Mouse (Mus musculus) heart, postnatal 0 days (tissue): ENCODE results near the gene Coq7. TPM values are rescaled to one million over a fixed set of nuclear protein-coding genes. Genes with fewer than 3 reads are reported as not detected.
A peak's percentile ranks its signal among the peaks of the same experiment; 100 is the strongest.

Experiments
- ATAC-seq: fragments of 200-750 bp; cut with Nextera tagmentation; 2 replicates; pipeline ENCODE4 v1.8.0; 2017; ENCODE audit warnings: low read depth, moderate number of reproducible peaks, moderate library complexity; ENCODE audit not compliant: insufficient read depth
- DNase-seq: peaks from one replicate; pipeline ENCODE4 v3.0.0-alpha.2; 2016; ENCODE audit warnings: low spot score
- H3K27ac ChIP-seq: fragments of 300-500 bp; sonication (generic); 2 replicates; pipeline ENCODE4 v1.5.1; 2014; ENCODE audit warnings: low read depth, mild to moderate bottlenecking
- H3K27me3 ChIP-seq: fragments of 300-500 bp; sonication (generic); 2 replicates; pipeline ENCODE4 v1.6.1; 2014; ENCODE audit warnings: low read length, mixed read lengths; ENCODE audit not compliant: control insufficient read depth, insufficient read depth
- H3K36me3 ChIP-seq: fragments of 300-500 bp; sonication (generic); replicated peaks from 2 replicates; pipeline ENCODE4 v1.6.1; 2014; ENCODE audit warnings: low read length, mixed read lengths; ENCODE audit not compliant: control insufficient read depth, insufficient read depth
- H3K4me1 ChIP-seq: fragments of 300-500 bp; sonication (generic); 2 replicates; pipeline ENCODE4 v1.6.1; 2014; ENCODE audit warnings: antibody characterized with exemption; ENCODE audit not compliant: control insufficient read depth, insufficient read depth
- H3K4me2 ChIP-seq: fragments of 300-500 bp; sonication (generic); 2 replicates; pipeline ENCODE4 v1.6.1; 2014; ENCODE audit warnings: low read depth, mild to moderate bottlenecking, low read length, moderate library complexity
- H3K4me3 ChIP-seq: fragments of 300-500 bp; sonication (generic); 2 replicates; pipeline ENCODE4 v1.5.1; 2014; ENCODE audit warnings: low read depth, low read length
- H3K9ac ChIP-seq: fragments of 300-500 bp; sonication (generic); replicated peaks from 2 replicates; pipeline ENCODE4 v1.6.1; 2014; ENCODE audit warnings: low read depth, low read length, mixed read lengths
- H3K9me3 ChIP-seq: fragments of 300-500 bp; sonication (generic); replicated peaks from 2 replicates; pipeline ENCODE4 v1.6.1; 2016; ENCODE audit warnings: low read length; ENCODE audit not compliant: control insufficient read depth
- CTCF ChIP-seq: IDR thresholded peaks from 2 replicates; pipeline ENCODE4 v1.5.1; 2016; ENCODE audit warnings: antibody characterized with exemption, control low read depth, low read depth
- EP300 ChIP-seq: IDR thresholded peaks from 2 replicates; pipeline ENCODE4 v1.6.1; 2016; ENCODE audit warnings: antibody characterized with exemption, low read depth
- WGBS: fragments of 180-500 bp; shearing (Covaris S2); extraction: QIAGEN DNeasy Blood & Tissue Kit; methylation state at CpG from one replicate; pipeline ENCODE4 v1.1.7; 2014; 5-methylcytosine and 5-hydroxymethylcytosine counted together
- polyA plus RNA-seq: library from polyadenylated mRNA; unstranded; fragments of >200 nt; fragmentation: Nextera tagmentation; extraction: Ambion mirVana; gene quantifications from 2 replicates; pipeline ENCODE4 v1.2.1, GENCODE M21; 2015
- total RNA-seq: library from RNA; depleted of rRNA; stranded (reverse); fragments of >200 nt; gene quantifications from 2 replicates; pipeline ENCODE4 v1.2.3, GENCODE M21; 2014; ENCODE audit warnings: low replicate concordance

Gene Coq7
- total and polyA plus RNA-seq, 2 experiments from 2014 or later = 81.4 to 267 TPM

DNA sequence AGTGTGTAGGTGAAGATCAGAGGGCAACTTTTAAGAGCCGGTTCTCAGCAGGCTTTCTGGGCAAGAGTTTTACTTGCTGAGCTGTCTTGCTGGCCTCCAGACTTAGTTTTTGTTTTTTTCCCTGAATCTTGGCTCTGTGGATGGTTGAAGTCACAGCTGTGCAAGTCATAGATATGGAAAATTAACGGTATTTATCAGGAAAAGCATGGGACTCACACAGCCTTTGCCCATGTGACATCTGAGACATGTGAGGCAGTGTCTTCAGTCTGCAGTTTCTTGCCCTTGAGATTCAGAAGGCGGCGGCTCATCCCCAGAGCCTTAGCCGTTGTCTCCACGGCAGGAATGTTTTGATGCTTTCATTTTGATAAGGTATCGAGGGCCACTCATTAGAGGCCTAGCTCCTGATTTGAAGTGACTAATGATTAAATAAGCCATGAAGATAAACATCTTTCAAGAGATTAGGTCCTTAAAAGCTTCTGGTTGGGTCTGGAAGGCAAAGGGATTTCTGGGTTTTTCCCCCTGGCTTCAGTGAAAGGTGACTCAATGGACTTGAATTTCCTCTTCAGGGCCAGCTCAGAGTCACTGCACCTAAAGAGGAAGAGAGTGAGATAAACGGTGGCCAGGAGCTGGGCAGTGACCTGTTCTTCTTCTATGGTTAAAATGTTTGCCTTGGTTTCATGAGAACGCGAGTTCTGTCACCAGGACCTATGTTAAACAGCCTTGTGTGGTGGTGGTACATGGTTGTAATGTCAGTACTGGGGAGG, 51.9 kb downstream of the Coq7 start:
- Histone ChIP-seq H3K4me3 (no peak overlapping the region), H3K27ac (no peak overlapping the region), H3K4me1 (0 out of 2 replicates have a peak, but pooled peaks cover 5% of the 10 kb centered on the region), H3K9me3 (no peaks in the 10 kb centered on the region), H3K4me2 (no peak overlapping the region), H3K36me3 (peaks cover 5% of the 10 kb centered on the region; the same call in 1 of the 2 replicates), H3K27me3 (no peaks in the 10 kb centered on the region), H3K9ac (no peak overlapping the region)
- WGBS = 38% methylated on average over 10 of the region's 10 CpGs
- no peak for ATAC-seq
- TF ChIP-seq EP300 (no peak), CTCF (no peak)
- DNase-seq = no peak

- no peak overlapping the region for H3K4me2 ChIP-seq
- no peak overlapping the region for H3K9ac ChIP-seq
- H3K4me3 ChIP-seq = no peak overlapping the region
- no peak for ATAC-seq
- H3K27ac ChIP-seq = no peak overlapping the region
- TF ChIP-seq EP300 (no peak), CTCF (no peak)
- no peak for DNase-seq
- H3K36me3 ChIP-seq = no peaks in the 10 kb centered on the region
- H3K4me1 ChIP-seq = 0 out of 2 replicates have a peak, but pooled peaks cover 5% of the 10 kb centered on the region
- H3K9me3 ChIP-seq = no peaks in the 10 kb centered on the region
- H3K27me3 ChIP-seq = no peaks in the 10 kb centered on the region
- 76% methylated on average over 9 of the region's 9 CpGs for WGBS
Observed at GRCm38 (mm10) chr7:118480160-118480709, 52.9 kb downstream of the Coq7 start.

DNA sequence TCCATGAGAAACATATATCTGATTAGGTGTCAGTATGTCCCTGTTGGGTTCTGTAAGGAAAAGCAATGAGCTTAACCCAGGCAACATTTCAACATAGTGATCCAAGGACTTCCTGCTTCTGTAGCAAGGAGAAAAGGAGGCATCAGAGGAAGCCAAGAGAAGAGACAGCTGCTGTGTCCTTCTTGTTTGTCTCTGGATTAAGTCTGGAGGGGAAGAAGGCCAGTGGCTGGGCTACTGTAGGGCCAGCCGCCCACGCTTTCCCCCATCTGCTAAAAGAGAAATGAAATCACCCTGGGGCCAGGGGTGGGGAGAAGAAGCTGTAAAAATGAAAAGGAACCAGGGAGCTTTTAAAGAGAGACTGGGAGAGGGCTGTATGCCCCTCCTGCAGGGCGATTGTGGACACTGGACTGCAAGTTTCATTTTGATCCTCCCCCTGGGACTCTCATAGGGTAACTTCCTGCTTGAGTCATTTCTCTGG, 54.3 kb downstream of the Coq7 start:
- H3K36me3 ChIP-seq = no peaks in the 10 kb centered on the region
- no peak overlapping the region for H3K9ac ChIP-seq
- H3K4me1 ChIP-seq = 0 out of 2 replicates have a peak, but pooled peaks cover 5% of the 10 kb centered on the region
- no peak overlapping the region for H3K4me3 ChIP-seq
- no peaks in the 10 kb centered on the region for H3K27me3 ChIP-seq
- ATAC-seq (peak; percentile 53), DNase-seq (peak; percentile 72)
- peak overlapping the region; percentile 73 for H3K27ac ChIP-seq
- H3K9me3 ChIP-seq = 0 out of 2 replicates have a peak, but pooled peaks cover 2% of the 10 kb centered on the region
- TF ChIP-seq CTCF (no peak), EP300 (no peak)
- no peak overlapping the region for H3K4me2 ChIP-seq
- WGBS = 45% methylated on average over 3 of the region's 3 CpGs

DNA sequence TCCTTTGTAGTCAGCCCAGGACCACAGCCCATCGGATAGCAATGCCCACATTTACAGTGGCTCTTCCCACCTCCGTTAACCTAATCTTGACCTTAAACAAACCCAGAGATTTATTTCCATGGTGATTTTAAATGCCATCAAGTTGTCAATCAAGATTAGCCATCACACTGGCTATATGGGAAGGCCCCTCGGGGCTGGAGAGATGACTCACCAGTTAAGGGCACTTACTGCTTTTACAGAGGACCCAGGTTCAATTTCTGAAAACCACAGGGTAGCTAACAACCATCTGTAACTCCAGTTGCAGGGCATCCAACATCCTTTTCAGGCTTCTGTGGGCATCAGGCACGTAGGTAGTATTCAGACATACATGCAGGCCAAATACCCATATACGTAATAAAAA, 56.7 kb downstream of the Coq7 start:
- DNase-seq = no peak
- Histone ChIP-seq H3K4me2 (no peak overlapping the region), H3K9ac (no peak overlapping the region), H3K4me3 (no peak overlapping the region), H3K4me1 (0 out of 2 replicates have a peak, but pooled peaks cover 5% of the 10 kb centered on the region), H3K27me3 (no peaks in the 10 kb centered on the region), H3K9me3 (0 out of 2 replicates have a peak, but pooled peaks cover 5% of the 10 kb centered on the region), H3K36me3 (no peaks in the 10 kb centered on the region), H3K27ac (no peak overlapping the region)
- no peak for ATAC-seq
- TF ChIP-seq CTCF (no peak), EP300 (no peak)
- 69% methylated on average over 5 of the region's 5 CpGs for WGBS

- peak; percentile 72 for ATAC-seq
- Histone ChIP-seq H3K36me3 (no peaks in the 10 kb centered on the region), H3K9ac (no peak overlapping the region), H3K4me2 (no peak overlapping the region), H3K27ac (peak overlapping the region; percentile 61), H3K27me3 (no peaks in the 10 kb centered on the region), H3K4me3 (no peak overlapping the region), H3K4me1 (0 out of 2 replicates have a peak, but pooled peaks cover 5% of the 10 kb centered on the region), H3K9me3 (0 out of 2 replicates have a peak, but pooled peaks cover 5% of the 10 kb centered on the region)
- TF ChIP-seq CTCF (no peak), EP300 (no peak)
- 73% methylated on average over 7 of the region's 7 CpGs for WGBS
- peak; percentile 67 for DNase-seq
Observed at GRCm38 (mm10) chr7:118475008-118475705, 58.0 kb downstream of the Coq7 start.
